Mouse (Mus musculus): ENCODE results near the gene Prcd.
"Not testable (repeated sequence)": the region's sequence is repeated elsewhere in the genome, so short reads cannot be mapped to it uniquely, and the experiment has no call there.

Prcd gene

DNA sequence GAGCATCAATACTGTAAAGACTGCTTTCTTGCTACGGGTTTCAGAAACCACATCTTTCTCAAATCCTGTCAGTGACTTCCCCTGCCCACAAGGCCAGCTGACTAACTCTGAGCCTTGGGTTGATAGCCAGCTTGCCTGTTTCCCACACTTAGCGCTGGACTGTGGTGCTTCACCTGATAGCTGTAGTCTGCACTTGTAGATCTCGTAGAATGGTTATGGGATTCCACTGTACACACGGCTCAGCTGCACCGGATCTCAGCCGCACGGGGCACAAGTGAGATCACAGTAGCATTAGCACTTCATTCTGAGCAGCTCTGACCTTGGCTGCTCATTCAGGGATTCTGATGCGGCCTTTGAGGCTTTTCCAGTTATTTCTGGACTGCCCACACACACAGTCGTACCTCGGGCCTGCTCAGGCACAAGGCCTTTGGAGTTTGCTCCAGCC is 15.1 kb downstream of the Prcd start:
- DNase-seq (ENCODE audit: low read depth, low spot score) = no peak

DNA sequence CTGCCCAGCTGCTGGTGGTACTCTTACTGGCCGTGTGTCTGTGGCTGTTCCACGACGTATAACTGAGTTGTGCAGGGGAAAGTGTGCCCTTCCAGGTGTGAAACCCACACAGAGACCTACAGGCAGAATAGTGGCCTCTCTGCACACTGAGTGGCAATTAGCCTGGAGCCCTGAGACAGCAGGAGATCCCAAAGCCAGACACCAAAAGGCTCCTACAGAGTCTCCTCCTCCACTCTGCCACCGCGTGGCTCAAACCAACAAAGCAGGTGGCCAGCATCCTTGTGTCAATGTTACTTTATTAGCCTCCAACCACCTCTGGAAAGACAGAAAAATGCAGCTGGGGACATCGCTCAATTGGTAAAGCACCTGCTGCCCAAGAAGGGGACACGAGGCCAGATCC is 15.5 kb downstream of the Prcd start:
- DNase-seq (ENCODE audit: low read depth, low spot score) = no peak

DNA sequence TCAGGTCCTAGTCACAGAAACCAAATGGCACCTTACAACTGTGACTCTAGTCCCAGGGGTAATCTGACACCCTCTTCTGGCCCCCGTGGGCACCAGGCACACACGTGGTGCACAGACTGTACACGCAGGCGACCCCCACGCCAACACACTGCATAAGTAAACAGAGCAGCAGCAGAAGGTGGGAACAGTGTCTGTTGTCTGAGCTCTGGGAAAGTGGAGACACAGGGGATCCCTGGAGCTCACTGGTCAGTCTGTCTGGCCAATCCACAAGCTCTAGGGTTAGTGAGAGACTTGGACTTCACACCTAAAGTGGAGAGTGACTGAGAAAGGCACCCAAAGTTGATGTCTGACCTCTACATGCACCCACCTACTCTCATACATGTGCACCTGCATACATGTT is 16.0 kb downstream of the Prcd start:
- DNase-seq (ENCODE audit: low read depth, low spot score) = no peak

DNA sequence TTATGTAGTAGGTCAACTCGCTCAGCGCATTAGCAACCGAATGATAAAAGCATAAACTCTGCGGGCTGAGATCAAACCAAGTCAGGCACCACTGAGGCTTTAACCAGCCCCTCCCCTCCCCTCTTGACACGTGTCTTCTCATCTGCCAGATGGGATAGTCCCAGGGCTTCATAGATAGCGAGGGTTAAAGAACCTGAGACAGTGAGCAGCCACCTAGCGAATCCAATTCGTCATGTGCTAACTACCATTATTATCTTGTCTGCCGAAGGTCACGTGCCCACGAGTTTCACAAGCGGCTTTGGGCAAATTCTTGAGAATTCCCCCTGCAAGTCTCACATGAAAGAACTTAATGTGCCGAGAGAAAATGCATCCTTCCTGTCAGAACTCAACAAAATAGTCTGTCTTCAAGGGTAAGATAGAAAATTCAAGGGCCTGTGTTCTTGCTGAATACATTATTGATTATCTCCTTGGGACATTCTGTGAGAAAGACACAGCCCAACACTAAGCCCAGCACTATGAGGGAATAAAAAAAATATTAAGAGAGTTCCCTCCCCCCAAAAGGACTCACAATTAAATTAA is 16.5 kb downstream of the Prcd start:
- DNase-seq (ENCODE audit: low read depth, low spot score) = no peak

DNA sequence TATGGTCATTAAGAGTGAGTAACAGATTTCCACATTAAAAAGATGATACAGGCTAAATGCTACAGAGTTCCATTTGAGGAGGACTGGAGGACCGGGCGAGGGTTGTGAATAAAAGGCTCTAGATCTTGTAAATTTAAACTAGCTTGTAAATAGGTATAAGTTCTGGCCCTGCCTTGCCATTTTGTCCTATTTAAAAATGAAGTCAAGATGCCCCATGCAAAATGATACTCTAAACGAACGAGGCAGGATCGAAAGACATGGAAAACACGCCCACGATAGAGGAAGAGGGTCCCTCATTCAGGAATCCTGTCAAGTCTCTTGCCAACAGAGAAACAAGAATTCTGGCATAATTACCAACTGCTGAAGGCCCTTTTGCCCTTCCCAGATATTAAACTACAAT is 17.1 kb downstream of the Prcd start:
- no peak for DNase-seq (ENCODE audit: low read depth, low spot score)

DNA sequence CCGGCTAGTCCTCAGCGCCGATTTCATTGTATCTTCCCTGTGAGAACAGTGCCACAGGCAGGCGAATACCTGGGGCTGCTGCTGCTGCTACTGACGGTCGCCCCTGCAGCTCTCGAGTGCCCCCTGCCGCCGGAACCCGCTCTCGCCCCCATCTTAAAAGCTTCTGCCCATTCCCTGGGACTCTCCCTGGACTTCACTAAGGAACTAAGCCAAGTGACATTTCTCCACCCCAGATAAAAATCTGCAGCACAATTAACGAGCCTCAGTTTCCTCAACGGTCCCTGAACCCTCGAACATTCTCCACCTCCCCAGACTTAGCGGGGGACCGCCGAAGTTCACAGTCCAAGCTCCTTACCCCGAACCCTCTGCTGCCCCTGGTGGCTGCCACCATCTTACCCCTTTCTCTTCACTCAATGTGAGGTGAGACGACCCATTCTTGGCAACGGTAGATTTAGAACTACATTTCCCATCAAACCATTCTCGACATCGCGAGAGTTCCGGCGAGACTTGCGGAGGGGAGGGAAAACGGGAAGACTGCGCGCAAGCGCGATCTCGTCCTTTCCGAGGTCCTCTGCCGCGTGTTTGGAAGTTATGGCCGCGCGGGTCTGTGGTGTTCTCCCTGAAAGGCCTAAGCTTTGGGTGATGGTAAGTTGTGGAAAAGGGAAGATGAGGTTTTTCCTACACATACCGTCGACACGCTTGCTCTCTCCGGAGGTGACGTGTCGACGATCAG is 17.9 kb downstream of the Prcd start:
- peak; percentile 99 for DNase-seq (ENCODE audit: low read depth, low spot score)

DNA sequence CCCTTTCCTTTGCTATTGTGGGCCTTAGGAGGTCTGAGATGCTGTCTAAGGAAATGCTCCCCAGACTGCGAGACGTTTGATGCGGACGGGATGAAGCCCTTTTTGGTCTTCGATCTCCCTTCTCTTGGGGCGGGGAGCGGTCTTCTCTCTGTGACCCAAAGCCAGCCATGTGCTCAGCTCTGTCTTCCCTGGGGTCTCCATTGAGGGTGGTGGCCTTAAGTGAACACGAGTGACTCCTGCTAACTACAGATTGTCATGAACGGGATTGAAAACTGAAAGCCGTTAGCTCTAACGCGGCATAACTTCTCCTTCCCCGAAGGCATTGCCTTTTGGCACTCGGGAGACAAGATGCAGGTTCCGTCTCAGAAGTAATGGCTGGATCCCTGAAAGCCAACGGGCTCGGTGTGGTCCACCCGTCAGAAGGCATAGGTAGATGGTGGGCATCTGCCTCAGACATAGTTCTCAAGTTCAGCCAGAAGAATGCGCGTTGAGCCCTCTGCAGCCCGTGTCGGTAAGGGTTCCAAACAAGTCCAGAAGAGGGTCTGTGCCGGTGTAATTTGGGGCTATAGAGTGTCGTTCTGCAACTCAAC is 18.6 kb downstream of the Prcd start:
- no peak for DNase-seq (ENCODE audit: low read depth, low spot score)

DNA sequence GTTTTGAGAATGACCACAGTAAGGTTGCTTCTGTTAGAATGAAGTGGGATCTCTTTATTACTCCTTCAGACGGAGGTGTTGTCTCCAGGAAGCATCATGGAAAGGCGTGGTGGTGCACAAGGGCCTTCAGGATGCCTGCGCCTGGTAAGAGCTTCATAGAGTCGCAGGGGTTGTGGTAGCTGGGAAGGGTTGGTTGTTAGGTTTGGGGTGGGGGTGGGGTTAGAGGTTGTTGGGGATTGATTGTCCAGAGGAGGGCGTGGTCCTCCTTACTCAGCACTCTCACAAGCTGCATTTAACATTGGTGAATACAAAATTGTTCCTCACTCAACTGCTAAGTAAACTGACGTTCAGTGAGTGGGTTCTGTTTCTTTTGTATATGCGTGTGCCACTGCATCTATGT is 19.3 kb downstream of the Prcd start:
- DNase-seq (ENCODE audit: low read depth, low spot score) = peak; percentile 88

DNA sequence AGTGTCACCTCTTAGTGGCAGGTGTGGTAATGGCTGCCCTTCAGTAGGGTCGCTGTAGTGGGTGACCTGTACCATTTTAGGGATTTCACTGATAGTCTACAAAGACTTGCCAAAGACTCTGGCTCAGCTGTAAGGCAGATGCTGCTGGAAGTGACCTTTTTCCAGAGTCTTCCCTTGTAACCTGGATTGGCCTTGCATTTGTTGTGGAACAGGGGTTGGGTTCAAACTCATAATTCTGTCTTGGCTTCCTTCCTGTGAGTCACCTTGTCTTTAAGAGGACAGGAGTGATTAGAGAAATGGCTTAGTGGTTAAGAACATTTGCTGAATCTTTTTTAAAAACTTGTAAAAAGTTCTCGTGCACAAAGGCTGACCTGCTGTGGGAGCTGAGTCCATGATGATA is 20.1 kb downstream of the Prcd start:
- DNase-seq (ENCODE audit: low read depth, low spot score) = no peak

DNA sequence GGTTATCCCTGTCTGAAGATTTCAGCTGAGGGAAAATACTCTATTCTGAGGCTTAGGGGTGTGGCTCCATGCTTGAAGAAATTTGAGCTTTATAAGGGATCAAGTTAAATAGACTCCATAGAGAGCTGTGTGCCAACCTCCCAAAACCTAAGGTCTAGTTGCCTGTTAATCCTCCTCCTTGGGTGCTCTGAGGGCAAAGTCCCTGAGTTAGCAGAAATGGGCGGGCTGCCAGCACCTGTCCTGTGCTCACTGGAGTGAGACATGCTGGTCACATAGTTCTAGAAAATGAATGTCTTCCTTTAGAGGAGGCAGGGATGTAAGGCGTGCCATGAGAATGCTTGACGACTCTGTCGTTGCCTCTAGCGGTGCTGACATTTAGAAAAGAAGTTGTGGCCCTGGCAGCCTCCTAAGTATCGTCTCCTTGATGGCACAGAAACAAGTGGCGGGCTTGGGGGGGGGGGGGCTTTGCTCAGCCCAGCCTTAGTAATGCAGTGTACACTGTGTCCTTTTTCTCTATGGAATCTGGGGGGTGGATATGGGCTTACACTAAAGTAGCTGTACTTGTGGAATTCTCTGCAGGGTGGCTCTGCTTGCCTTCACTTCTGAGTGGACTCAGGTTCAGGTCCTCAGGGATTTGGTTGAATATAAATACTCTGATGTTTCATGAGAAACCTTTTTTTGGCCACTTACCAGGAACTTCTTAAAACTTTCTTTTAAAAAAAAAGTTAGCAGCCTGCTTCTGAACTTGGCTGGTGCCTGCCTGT is 21.5 kb downstream of the Prcd start:
- DNase-seq (ENCODE audit: low read depth, low spot score) = no peak

DNA sequence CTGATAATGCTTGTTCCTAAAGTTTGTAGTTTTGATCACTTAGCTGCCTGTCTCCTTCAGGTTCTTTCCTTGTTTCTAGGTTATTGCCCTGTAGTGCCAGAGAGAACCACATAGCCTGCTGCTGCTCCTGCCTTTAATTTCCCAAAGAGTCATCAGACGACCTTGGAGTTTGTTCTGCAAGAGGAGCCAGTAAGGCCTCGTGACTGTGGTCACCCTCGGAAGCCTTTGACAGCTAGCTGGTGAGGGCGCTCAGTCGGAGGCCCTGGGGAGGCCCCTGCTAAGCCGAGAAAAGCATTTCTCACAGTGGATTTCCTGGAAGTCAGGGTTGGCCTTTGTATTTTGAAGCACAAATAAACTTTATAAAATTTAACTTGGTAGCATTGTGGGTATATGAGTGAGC is 22.1 kb downstream of the Prcd start:
- DNase-seq (ENCODE audit: low read depth, low spot score) = not testable (repeated sequence)

DNA sequence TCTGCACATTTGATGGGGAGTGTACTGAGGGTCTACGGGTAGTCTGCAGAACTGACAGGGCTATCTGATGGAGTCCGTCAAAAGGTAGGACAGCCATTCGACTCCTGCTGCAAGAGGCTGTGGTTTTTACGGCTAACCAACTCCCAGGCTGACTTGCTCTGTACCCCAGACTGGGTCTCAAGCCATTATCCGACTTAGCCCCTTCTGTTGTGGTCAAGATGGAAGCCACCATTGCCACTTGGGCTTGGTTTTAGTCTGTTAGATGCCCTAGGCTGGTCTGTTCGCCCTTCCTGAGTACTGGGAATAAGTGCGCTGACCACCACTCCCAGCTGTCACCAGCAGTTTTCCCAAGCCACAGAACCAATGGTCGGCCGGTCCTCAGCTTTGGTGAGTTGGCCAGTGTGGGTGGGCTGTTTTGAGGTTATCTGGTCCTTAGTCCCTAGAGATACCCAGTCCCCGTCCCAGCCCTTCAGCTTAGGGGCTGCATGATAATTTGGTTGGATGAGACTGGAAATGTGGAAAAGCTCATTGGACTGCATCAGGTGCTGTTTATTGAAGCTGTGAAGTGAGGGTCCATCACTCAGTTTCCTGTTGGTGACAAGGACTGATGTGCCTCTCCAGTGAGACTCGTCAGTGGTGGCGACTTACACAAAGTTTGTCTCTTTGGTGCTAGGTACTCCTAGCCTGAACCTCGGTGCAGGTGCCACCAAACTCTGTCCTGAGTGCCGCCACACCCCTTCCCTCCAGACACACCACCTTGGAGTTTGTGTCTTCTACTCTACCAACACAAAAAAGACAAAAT is 23.0 kb downstream of the Prcd start:
- no peak for DNase-seq (ENCODE audit: low read depth, low spot score)

DNA sequence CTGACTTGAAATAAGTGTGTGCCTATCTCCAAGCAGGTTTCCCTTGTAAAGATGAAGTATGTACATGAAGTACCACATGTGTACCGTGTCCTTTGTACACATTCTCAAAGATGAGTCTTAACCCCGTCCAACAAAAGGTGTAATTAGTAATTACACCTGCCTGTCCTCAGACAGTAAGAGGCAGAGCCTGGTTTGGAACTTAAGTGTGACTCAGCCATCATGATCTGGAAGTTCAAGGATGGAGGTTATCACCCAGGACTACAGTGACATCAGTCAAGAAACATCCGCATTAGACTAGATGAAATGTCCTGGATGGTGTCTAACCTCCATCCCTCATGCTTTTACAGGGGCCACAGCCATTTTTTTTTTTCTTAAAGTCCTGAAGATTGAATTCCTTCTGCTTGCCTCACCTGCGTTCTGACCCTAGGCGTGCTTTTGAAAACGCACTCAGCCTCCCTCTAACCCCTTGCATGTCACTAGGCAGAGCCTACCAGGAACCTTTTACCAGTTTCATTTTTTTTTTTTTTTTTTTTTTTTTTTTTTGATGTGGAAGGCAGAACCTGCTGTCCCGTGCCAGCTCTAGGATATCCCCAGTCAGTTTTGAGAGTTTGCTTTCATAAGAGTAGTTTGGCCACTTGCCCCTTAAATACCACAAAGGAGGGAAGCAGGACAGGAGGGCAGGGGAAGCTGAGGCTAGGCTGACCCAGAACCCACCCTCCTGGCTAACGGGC is 24.5 kb downstream of the Prcd start:
- no peak for DNase-seq (ENCODE audit: low read depth, low spot score)

DNA sequence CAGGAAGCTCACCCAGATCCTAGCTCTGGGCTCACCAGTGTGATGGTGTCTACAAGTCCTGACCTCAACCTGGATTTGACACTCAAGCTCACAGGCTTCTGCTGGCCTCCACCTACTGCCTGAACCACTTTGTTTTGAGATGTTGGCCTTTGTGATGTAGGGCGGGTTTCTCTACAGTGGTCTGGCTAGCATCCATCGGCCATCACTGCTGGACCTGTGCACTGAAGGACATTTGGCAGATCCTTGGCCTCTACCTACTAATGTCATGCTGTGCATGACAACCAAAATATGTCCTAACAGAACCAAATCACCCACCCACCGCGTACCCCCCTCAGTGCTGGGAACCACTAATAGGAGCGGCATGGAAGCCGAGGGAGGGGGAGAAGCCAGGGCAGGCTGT is 25.8 kb downstream of the Prcd start:
- no peak for DNase-seq (ENCODE audit: low read depth, low spot score)

DNA sequence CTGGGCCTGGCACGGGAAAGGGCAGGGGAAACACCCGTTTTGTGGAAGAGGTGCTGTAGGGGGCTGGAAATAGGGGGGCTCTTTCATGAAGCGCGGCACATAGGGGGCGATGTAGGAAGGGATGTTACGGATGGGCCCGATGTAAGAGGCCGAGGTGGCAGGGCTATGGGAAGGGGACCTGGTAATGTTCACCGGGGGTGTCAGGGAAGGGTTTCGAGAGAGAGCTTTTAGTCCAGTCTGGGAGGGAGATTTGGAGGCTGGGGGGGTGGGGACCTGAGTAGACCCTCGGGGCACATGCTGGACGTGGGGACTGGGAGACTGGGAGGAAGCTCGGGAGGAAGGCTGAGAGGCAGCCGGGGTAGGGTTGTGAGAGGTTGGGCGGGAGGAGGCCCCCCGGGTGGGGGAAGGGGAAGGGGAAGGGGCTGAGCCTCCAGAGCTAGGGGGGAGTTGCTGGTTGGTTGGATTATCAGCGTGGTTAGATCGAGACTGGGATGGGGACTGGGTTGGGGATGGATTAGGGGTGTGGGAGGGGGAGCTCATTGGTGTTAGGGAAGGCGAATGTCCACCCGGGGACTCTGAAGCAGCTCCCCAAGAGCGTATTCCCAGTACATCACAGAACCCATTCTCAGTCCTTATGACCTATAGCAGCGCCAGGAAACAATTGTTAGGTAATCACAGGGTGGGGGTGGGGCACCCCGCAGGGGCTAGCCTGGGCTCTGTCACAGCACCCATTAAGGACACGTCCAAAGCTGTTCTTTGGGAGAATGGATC is 27.2 kb downstream of the Prcd start:
- DNase-seq (ENCODE audit: low read depth, low spot score) = no peak

DNA sequence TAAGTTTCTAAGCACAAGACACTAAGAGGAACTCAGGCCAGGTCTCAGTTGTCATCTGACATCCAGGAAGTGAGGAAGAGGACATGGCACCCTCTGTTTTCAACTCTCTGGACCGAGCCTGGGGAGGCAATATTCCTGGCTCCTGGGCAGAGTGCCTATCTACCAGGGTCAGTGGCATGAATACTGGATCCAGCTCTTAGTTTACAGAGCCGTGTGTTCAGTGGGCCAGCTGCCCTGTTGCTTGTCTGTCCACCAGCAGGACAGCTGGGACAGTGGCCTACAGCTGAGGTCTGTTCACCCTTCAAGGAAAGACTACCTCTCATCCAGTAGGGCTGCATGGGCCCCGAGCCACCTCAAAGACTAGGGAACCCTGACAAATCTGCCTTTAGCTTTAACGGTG is 27.8 kb downstream of the Prcd start:
- no peak for DNase-seq (ENCODE audit: low read depth, low spot score)

DNA sequence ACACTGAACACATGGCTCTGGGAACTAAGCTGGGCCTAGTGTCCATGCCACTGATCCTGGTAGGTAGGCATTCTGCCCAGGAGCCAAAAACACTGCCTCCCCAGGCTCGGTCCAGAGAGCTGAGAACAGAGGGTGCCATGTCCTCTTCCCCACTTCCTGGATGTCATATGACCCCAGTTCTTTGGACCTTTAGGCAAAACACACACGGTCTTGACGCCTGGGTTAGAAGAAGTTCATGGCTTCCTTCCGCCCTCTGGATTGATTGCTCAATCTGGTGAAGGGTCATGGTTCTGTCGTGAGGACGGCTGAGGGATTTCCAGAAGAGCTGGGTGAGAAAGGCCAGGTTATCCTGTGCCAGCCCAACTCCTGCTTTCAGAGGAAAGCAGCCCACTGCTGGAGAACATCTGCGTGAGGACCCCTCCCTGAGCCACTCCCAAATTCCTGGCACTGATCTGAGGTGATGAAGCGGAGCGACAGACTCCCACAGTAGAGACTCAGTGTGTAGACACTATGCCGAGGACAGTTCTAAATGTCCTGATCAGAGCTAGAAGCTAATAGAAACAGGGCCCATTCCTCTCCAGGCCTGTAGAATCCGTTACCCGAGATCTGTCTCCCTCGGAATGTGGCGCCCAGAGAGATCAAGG is 29.3 kb downstream of the Prcd start:
- peak; percentile 80 for DNase-seq (ENCODE audit: low read depth, low spot score)

DNA sequence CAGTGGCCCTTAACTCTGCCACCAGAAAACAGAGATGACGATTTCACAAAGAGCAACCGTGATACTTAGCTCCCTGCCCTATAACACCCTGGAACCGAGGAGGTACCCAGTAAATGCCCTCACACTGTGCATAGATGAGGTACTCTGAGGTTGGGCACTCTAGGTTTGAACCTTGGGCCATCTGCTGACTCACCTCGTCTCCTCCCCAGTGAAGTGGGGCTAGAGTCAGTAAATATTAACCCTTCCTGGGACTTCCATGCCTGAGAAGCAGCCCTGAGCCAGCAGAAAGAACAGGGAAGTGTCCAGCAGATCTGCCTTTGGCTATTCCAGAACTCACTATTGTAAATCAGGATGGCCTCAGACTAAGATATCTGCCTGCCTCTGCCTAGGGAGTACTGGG is 30.4 kb downstream of the Prcd start:
- DNase-seq (ENCODE audit: low read depth, low spot score) = no peak

DNA sequence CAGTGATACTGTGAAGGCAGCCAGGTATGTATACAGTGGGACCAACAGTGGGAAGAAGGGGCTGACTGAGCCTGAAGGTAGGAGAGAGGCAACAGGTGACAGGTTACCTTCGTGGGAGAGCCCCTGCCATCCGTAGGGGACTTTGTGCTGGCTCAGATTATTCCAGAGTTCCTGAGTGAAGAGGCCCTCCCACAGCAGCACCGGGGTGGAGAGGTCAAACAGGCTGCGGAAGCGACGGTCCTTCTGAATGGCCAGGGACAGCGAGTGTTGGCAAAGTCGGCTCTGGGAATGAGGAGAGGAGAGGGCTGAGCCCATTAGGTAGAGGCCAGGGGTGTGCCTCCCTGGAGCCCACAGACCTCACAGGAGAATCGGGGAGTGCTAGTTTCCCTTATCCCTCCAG is 32.4 kb downstream of the Prcd start:
- no peak for DNase-seq (ENCODE audit: low read depth, low spot score)

DNA sequence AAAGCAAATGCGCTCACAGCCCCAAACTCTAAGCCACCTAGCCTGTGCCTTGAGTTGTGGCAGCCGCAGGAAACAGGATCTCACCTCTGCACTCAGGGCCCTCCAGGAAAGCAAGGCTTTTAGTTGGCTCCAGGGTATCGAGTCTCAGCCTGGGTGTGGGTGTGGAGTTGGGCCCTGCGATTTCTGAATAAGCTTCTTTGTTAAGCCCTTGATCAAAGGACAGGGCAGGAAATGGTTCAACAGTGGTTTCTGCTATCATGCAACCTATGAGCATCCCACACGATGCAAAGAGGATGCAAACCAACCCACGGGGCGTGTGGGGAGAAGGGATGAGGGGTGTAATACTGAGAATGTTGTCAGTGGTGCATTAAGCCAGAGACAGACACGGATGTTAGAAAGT is 34.6 kb downstream of the Prcd start:
- peak; percentile 63 for DNase-seq (ENCODE audit: low read depth, low spot score)
